Mouse (Mus musculus): ENCODE data around the gene Rreb1. TPM values are rescaled to one million over a fixed set of nuclear protein-coding genes. Genes with fewer than 3 reads are reported as not detected.
A peak's percentile ranks its signal among the peaks of the same experiment; 100 is the strongest.

Gene Rreb1
- polyA plus RNA-seq (2012; rRNA removed): 21.4 and 22.4 TPM in 2 replicates
- 19.0 and 22.8 TPM in 2 replicates for polyA plus RNA-seq (2014; fragmentation: Nextera tagmentation; extraction: Ambion mirVana)

DNA sequence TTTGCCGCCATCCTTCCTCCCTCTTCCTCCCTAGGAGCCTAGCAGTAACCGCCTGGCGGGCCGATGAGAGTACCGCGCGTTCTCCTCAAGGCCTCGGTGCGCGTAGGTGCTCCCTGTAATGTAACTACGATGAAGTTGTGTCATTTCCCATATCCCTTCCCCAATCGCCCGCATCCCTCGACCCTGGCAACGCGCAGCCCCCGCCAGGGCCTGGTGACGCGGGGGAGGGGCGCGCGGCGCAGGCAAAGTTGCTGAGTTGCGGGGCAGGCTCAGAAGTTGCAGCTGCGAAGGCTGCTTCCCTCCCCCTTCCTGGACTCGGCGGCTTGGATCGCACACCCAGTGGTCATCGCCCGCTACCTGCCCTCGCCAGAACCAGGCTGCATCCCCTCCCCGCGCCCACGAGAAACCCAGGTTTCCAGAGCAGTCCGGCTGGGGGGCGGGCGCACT lies at the start of gene Rreb1:
Rreb1 (plus strand) TSS at position 254 of the 447 bp plus-strand sequence.
- Histone ChIP-seq H3K4me2 (replicated peaks; ENCODE audit: low read depth, low read length, severe bottlenecking) (peak within 1 kb of the TSS; percentile 100), H3K9me3 (ENCODE audit: control insufficient read depth, low read length) (no peaks in the 10 kb centered on the region), H3K27me3 (ENCODE audit: control insufficient read depth, insufficient read depth, low read length) (no peaks in the 10 kb centered on the region; the same call in 1 of the 2 replicates), H3K36me3 (ENCODE audit: control insufficient read depth, insufficient read depth, low read length) (no peaks in the 10 kb centered on the region), H3K27ac (replicated peaks; ENCODE audit: low read depth, low read length) (peak within 1 kb of the TSS; percentile 33; the same call in 1 of the 2 replicates), H3K9ac (ENCODE audit: low read depth, low read length, severe bottlenecking) (peak within 1 kb of the TSS; percentile 72), H3K4me3 (replicated peaks; ENCODE audit: low read length) (peak within 1 kb of the TSS; percentile 63), H3K4me1 (ENCODE audit: control insufficient read depth, insufficient read depth, low read length) (peaks cover 9% of the 10 kb centered on the region; the same call in 1 of the 2 replicates)
- TF ChIP-seq POLR2A (IDR thresholded peaks at IDR 0.05; ENCODE audit: borderline replicate concordance, extremely low read depth, insufficient read depth, insufficient read length): no peak
- under 1% methylated on average over 31 of the region's 37 CpGs for WGBS
- ATAC-seq (ENCODE audit: low FRiP score, low read depth) (peak; percentile 66), DNase-seq (ENCODE audit: low spot score) (peak; percentile 22)

DNA sequence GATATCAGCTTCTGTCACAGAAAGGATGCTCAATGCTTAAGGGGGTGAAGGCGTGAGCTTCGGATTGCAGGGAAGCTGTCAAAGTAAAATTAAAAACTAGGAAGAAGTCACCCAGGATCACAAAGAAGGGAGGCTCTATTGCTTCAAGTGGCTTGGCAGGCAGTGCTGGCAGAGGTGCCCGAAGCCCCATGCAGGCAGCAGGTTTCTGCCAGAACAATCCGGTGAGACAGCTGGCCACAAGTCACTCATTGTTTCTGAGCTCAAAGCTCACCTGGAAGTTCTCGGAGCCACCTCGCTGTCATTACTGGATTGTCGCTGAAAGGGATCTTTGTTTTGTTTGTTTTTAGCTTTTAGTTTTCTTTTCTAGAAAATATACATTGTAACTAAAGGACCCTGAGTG lies 49.6 kb upstream of the Rreb1 start:
- WGBS: 80% methylated on average over 7 of the region's 7 CpGs
- TF ChIP-seq POLR2A (IDR thresholded peaks at IDR 0.05; ENCODE audit: borderline replicate concordance, extremely low read depth, insufficient read depth, insufficient read length): no peak

GRCm38 (mm10) chr13:37731914-37732693 lies 46.1 kb upstream of the Rreb1 start:
- 83% methylated on average over 12 of the region's 12 CpGs for WGBS
- no peaks in the 10 kb centered on the region for H3K36me3 ChIP-seq (ENCODE audit: control insufficient read depth, insufficient read depth, low read length)
- H3K27me3 ChIP-seq (ENCODE audit: control insufficient read depth, insufficient read depth, low read length): no peaks in the 10 kb centered on the region
- TF ChIP-seq POLR2A (IDR thresholded peaks at IDR 0.05; ENCODE audit: borderline replicate concordance, extremely low read depth, insufficient read depth, insufficient read length): no peak
- DNase-seq (ENCODE audit: low spot score) (no peak), ATAC-seq (ENCODE audit: low FRiP score, low read depth) (no peak)
- H3K4me1 ChIP-seq (ENCODE audit: control insufficient read depth, insufficient read depth, low read length): no peaks in the 10 kb centered on the region
- H3K27ac ChIP-seq (replicated peaks; ENCODE audit: low read depth, low read length): no peak overlapping the region
- no peak overlapping the region for H3K4me2 ChIP-seq (replicated peaks; ENCODE audit: low read depth, low read length, severe bottlenecking)
- no peaks in the 10 kb centered on the region for H3K9me3 ChIP-seq (ENCODE audit: control insufficient read depth, low read length)
- H3K9ac ChIP-seq (ENCODE audit: low read depth, low read length, severe bottlenecking): no peak overlapping the region
- no peak overlapping the region for H3K4me3 ChIP-seq (replicated peaks; ENCODE audit: low read length)

More for the DNA sequence above, 49.6 kb upstream of the Rreb1 start:
- ATAC-seq (ENCODE audit: low FRiP score, low read depth) (no peak), DNase-seq (ENCODE audit: low spot score) (no peak)
- no peaks in the 10 kb centered on the region for H3K9me3 ChIP-seq (ENCODE audit: control insufficient read depth, low read length)
- no peaks in the 10 kb centered on the region for H3K4me1 ChIP-seq (ENCODE audit: control insufficient read depth, insufficient read depth, low read length)
- no peak overlapping the region for H3K4me2 ChIP-seq (replicated peaks; ENCODE audit: low read depth, low read length, severe bottlenecking)
- no peaks in the 10 kb centered on the region for H3K27me3 ChIP-seq (ENCODE audit: control insufficient read depth, insufficient read depth, low read length)
- no peak overlapping the region for H3K4me3 ChIP-seq (replicated peaks; ENCODE audit: low read length)
- H3K36me3 ChIP-seq (ENCODE audit: control insufficient read depth, insufficient read depth, low read length): no peaks in the 10 kb centered on the region
- H3K9ac ChIP-seq (ENCODE audit: low read depth, low read length, severe bottlenecking): no peak overlapping the region
- no peak overlapping the region for H3K27ac ChIP-seq (replicated peaks; ENCODE audit: low read depth, low read length)

DNA sequence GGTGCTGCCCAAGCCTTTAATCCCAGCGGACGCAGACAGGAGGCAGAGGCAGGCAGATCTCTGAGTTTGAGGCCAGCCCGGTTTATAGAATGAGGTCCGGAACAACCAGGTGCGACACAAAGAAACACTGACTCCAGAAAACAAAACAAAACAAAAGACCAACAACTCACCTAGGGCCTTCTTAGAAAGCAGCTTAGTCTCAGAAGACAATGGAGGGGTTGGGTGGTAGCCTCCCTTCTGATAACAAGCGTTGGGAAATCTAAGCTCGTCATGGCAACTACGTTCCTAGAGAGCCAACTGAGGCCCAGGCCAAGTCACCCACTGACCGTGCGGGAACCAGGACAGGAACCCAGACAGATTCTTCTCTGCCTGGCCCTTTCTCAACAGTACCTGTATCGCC lies 43.7 kb upstream of the Rreb1 start:
- H3K4me1 ChIP-seq (ENCODE audit: control insufficient read depth, insufficient read depth, low read length): no peaks in the 10 kb centered on the region

GRCm38 (mm10) chr13:37740111-37740510 lies 38.1 kb upstream of the Rreb1 start:
- Histone ChIP-seq H3K4me1 (ENCODE audit: control insufficient read depth, insufficient read depth, low read length) (no peaks in the 10 kb centered on the region), H3K9me3 (ENCODE audit: control insufficient read depth, low read length) (no peaks in the 10 kb centered on the region; the same call in 1 of the 2 replicates), H3K4me2 (replicated peaks; ENCODE audit: low read depth, low read length, severe bottlenecking) (no peak overlapping the region), H3K27me3 (ENCODE audit: control insufficient read depth, insufficient read depth, low read length) (no peaks in the 10 kb centered on the region), H3K4me3 (replicated peaks; ENCODE audit: low read length) (no peak overlapping the region), H3K36me3 (ENCODE audit: control insufficient read depth, insufficient read depth, low read length) (no peaks in the 10 kb centered on the region), H3K9ac (ENCODE audit: low read depth, low read length, severe bottlenecking) (no peak overlapping the region), H3K27ac (replicated peaks; ENCODE audit: low read depth, low read length) (no peak overlapping the region)
- DNase-seq (ENCODE audit: low spot score) (no peak), ATAC-seq (ENCODE audit: low FRiP score, low read depth) (no peak)
- WGBS: 82% methylated on average over 5 of the region's 5 CpGs
- no peak for TF ChIP-seq POLR2A (IDR thresholded peaks at IDR 0.05; ENCODE audit: borderline replicate concordance, extremely low read depth, insufficient read depth, insufficient read length)

More for the DNA sequence above, 43.7 kb upstream of the Rreb1 start:
- H3K36me3 ChIP-seq (ENCODE audit: control insufficient read depth, insufficient read depth, low read length): no peaks in the 10 kb centered on the region
- DNase-seq (ENCODE audit: low spot score): no peak
- TF ChIP-seq POLR2A (IDR thresholded peaks at IDR 0.05; ENCODE audit: borderline replicate concordance, extremely low read depth, insufficient read depth, insufficient read length): no peak
- no peak for ATAC-seq (ENCODE audit: low FRiP score, low read depth)
- H3K4me3 ChIP-seq (replicated peaks; ENCODE audit: low read length): no peak overlapping the region
- H3K9me3 ChIP-seq (ENCODE audit: control insufficient read depth, low read length): no peaks in the 10 kb centered on the region
- 96% methylated on average over 11 of the region's 11 CpGs for WGBS
- no peak overlapping the region for H3K27ac ChIP-seq (replicated peaks; ENCODE audit: low read depth, low read length)
- no peaks in the 10 kb centered on the region for H3K27me3 ChIP-seq (ENCODE audit: control insufficient read depth, insufficient read depth, low read length)
- H3K4me2 ChIP-seq (replicated peaks; ENCODE audit: low read depth, low read length, severe bottlenecking): no peak overlapping the region
- H3K9ac ChIP-seq (ENCODE audit: low read depth, low read length, severe bottlenecking): no peak overlapping the region
